Mouse (Mus musculus) small intestine, adult 2 months (tissue): Measurements from ENCODE around the gene Lgals7. TPM values are rescaled to one million over a fixed set of nuclear protein-coding genes. Genes with fewer than 3 reads are reported as not detected.

Source experiments
- H3K27ac ChIP-seq: fragments of 200-500 bp; 2 replicates; pipeline ENCODE4 v1.5.1; 2012; ENCODE audit warnings: low read depth, low read length, control low read depth, inconsistent platforms; ENCODE audit not compliant: insufficient read depth
- H3K27me3 ChIP-seq: fragments of 200-500 bp; 2 replicates; pipeline ENCODE4 v1.6.1; 2012; ENCODE audit warnings: mild to moderate bottlenecking, moderate library complexity, low read length, inconsistent platforms; ENCODE audit not compliant: control insufficient read depth, insufficient read depth
- H3K36me3 ChIP-seq: fragments of 200-500 bp; 2 replicates; pipeline ENCODE4 v1.6.1; 2012; ENCODE audit warnings: mild to moderate bottlenecking, low read length, control low read depth, inconsistent platforms; ENCODE audit not compliant: control insufficient read depth, insufficient read depth
- H3K4me1 ChIP-seq: fragments of 200-500 bp; 2 replicates; pipeline ENCODE4 v1.6.1; 2012; ENCODE audit warnings: low read length, inconsistent platforms, mixed read lengths; ENCODE audit not compliant: control insufficient read depth, insufficient read depth, insufficient read length
- H3K4me3 ChIP-seq: fragments of 200-500 bp; 2 replicates; pipeline ENCODE4 v1.5.1; 2012; ENCODE audit warnings: low read depth, mild to moderate bottlenecking, control low read depth, inconsistent platforms, low read length, moderate library complexity
- CTCF ChIP-seq: fragments of 200-500 bp; IDR thresholded peaks from 2 replicates; pipeline ENCODE4 v1.5.1; 2012; ENCODE audit warnings: low read depth, mild to moderate bottlenecking, control low read depth, inconsistent platforms, low read length, moderate library complexity, mixed read lengths; ENCODE audit not compliant: insufficient replicate concordance, insufficient read length; ENCODE audit errors: extremely low read depth
- POLR2A ChIP-seq: fragments of 200-500 bp; IDR thresholded peaks from 2 replicates; pipeline ENCODE4 v1.6.1; 2012; ENCODE audit warnings: low read depth, mild to moderate bottlenecking, control low read depth, inconsistent platforms, low read length, moderate library complexity
- WGBS: fragments of 180-500 bp; shearing (Covaris S2); methylation state at CpG from one replicate; pipeline ENCODE4 v1.1.7; 2018; 5-methylcytosine and 5-hydroxymethylcytosine counted together
- polyA plus RNA-seq: library from polyadenylated mRNA; depleted of rRNA; stranded (reverse); fragments of >200 nt; gene quantifications from 2 replicates; pipeline ENCODE4 v1.2.3, GENCODE M21; 2012

Lgals7 gene
- polyA plus RNA-seq, 1 experiment: not detected

DNA sequence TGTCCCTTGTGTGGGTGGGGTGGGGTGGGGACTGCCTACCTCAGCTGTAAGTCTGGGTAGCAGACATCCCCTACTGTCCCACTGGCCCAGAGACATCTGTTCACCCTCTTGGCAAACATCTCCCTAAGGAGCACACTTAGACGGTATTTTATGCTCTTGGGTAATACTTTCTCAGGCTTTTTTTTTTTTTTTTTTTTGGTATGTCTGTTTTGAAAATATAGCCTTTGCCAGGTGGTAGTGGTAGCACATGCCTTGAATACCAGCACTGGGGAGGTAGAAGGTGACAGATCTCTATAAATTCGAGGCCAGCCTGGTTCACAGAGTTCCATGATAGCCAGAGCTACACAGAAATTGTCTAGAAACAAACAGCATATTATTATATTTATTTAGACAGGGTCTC, 39.7 kb upstream of the Lgals7 start:
- Histone ChIP-seq H3K27me3 (no peaks in the 10 kb centered on the region), H3K36me3 (peaks cover 39% of the 10 kb centered on the region), H3K4me1 (peaks cover 31% of the 10 kb centered on the region), H3K4me3 (no peak overlapping the region), H3K27ac (no peak overlapping the region)
- 19% methylated on average over 2 of the region's 2 CpGs for WGBS
- no peak for TF ChIP-seq CTCF
- no peak for TF ChIP-seq POLR2A

DNA sequence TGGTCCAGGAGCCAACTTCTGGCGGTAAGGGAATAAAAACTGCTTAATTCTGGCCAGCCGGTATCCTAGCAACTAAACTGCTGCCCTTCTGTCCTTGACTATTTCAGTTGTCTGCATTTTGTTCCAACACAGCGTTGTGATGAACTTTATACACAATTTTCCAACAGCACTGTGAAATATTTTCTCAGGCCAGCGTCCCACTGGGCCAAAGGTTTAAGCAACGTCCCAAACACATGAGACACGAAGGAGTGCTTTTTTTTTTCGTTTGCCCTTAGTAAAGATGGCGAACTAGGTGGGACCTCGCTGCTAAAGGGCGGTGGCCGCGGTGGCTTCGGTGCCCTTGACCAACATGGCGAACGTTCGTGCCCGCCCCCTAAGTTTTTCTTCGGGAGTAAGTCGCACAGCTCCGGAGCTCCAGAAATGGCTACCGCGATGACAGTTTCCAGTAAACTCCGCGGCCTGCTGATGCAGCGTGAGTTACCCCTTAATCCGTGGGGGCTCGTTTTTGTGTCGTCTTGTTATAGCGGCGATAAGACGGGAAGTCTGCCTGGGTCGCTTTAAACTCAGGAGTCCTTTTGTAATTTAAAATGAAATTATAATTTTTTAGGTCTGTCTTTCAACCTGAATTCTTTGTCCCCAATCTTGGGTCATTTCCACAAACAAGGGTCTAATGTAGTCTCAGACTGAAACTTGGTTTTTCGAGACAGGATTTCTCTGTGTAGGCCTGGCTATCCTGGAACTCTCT, 38.5 kb upstream of the Lgals7 start, which contains the start of gene Ech1:
Gene Ech1 (plus strand): TSS at position 277 of the 745 bp plus-strand sequence.
- H3K4me1 ChIP-seq: peaks cover 30% of the 10 kb centered on the region
- under 1% methylated on average over 33 of the region's 33 CpGs for WGBS
- peak within 1 kb of the TSS; percentile 81 for H3K4me3 ChIP-seq
- H3K27ac ChIP-seq: peak within 1 kb of the TSS; percentile 97
- TF ChIP-seq CTCF: no peak
- TF ChIP-seq POLR2A: peak; percentile 86; the same call in 1 of the 2 replicates
- no peaks in the 10 kb centered on the region for H3K27me3 ChIP-seq
- H3K36me3 ChIP-seq: peaks cover 34% of the 10 kb centered on the region

DNA sequence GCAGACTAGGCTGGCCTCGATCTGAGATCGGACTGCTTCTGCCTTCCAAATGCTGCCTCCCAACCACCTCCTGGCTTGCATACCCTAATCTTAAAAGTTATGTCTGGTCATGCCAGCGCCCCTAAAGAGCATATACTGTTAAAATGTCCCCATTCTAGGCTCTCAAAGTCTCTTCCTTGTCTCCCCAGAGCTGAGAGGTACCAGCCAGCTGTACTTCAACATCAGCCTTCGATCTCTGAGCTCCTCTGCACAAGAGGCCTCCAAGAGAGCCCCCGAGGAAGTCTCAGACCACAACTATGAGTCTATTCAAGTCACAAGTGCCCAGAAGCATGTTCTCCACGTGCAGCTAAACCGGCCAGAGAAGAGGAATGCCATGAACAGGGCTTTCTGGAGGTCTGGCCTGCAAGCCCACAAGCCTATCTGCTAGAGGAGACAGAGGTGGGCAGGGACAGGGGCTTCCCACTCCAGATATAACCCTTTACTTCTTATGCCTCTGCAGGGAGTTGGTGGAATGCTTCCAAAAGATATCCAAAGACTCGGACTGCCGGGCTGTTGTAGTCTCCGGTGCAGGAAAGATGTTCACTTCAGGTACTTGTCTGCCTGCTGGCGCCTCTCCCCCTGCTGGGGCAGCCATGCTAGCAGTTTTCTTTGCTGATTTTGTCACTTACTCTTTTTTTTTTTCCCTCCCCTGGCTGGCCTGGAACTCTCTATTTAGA, 37.8 kb upstream of the Lgals7 start:
- Histone ChIP-seq H3K4me3 (peak overlapping the region; percentile 81), H3K27ac (peak overlapping the region; percentile 86), H3K4me1 (peaks cover 30% of the 10 kb centered on the region), H3K27me3 (no peaks in the 10 kb centered on the region), H3K36me3 (peaks cover 32% of the 10 kb centered on the region)
- no peak for TF ChIP-seq POLR2A
- no peak for TF ChIP-seq CTCF
- 6% methylated on average over 11 of the region's 11 CpGs for WGBS

DNA sequence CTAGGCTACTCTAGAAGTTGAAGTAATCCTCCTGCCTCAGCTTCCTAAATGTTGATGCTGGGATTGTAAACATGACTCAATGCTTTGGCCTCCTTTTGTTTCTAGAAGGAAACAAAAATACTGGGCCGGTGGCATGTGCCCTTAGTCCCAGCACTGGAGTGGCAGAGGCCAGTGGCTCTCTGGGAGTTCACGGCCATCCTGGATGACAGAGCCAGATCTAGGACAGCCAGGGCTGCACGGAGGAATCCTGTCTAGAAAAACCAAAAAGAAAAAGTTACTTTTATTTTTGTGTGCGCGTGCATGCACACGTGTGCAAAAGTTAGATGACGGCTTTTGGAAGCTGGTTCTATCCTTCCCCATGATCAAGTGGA, 37.3 kb upstream of the Lgals7 start:
- peaks cover 32% of the 10 kb centered on the region for H3K4me1 ChIP-seq
- peaks cover 30% of the 10 kb centered on the region for H3K36me3 ChIP-seq
- TF ChIP-seq CTCF (no peak), POLR2A (no peak)
- no peaks in the 10 kb centered on the region for H3K27me3 ChIP-seq
- WGBS: 78% methylated on average over 7 of the region's 7 CpGs
- peak overlapping the region; percentile 86 for H3K27ac ChIP-seq
- H3K4me3 ChIP-seq: peak overlapping the region; percentile 81; the same call in 1 of the 2 replicates

DNA sequence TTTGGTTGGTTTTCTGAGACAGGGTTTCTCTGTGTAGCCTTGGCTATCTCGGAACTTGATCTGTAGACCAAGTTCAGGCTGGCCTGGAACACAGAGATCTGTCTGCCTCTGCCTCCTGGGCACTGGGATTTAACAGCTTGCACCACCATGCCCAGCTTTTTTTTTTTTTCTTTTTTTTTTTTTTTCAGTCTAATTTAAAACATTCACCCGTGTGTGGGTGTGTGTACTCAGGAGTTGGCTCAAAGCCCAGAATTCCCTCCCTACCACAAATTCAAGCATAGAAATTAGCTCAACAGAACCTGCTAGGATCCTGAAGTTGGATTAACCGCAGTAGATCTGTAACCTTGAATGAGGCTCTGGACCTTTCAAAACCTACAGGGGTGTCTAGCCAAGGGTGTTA, 36.3 kb upstream of the Lgals7 start:
- 27% methylated on average over 3 of the region's 3 CpGs for WGBS

DNA sequence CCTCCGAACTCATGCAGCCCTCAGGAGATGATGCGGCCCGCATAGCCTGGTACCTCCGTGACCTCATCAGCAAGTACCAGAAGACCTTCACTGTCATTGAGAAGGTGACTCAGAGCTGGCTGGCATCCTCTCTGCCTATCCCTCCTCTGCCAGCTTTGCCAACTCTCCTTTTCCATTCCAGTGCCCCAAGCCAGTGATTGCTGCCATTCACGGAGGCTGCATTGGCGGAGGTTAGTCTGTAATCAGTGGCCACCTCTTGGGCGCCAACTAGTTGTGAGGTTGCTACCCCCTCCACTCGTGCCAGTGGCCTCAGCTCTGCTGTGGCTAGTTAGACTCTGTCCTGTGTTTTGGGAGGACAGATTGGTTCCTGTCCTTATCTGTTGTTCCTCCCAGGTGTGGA, 33.8 kb upstream of the Lgals7 start:
- Histone ChIP-seq H3K36me3 (peaks cover 16% of the 10 kb centered on the region), H3K27ac (no peak overlapping the region), H3K27me3 (no peaks in the 10 kb centered on the region), H3K4me1 (peaks cover 26% of the 10 kb centered on the region), H3K4me3 (no peak overlapping the region)
- WGBS: 82% methylated on average over 8 of the region's 8 CpGs
- TF ChIP-seq POLR2A: no peak

More for the DNA sequence above, 36.3 kb upstream of the Lgals7 start:
- Histone ChIP-seq H3K4me1 (peaks cover 33% of the 10 kb centered on the region), H3K27me3 (no peaks in the 10 kb centered on the region), H3K36me3 (peaks cover 23% of the 10 kb centered on the region), H3K27ac (no peak overlapping the region), H3K4me3 (no peak overlapping the region)
- TF ChIP-seq POLR2A: no peak
- TF ChIP-seq CTCF: no peak

DNA sequence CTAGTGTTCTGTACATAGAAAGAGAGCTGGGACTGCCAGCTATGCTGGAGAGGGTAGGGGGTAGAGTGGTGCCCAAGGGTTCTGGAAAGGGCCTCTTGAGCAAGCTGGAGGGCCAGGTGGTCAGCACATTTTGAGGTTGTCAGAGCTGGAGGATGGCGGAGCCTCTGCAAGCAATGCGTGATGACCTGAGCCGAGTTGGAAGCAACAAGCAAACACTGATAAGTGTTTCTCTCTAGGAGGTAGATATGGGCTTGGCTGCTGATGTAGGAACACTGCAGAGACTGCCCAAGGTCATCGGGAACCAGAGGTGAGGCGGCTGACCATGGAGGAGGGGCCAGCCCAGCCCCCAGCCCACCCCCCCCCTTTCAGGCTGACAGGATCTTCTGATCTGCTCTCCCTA, 32.7 kb upstream of the Lgals7 start:
- no peaks in the 10 kb centered on the region for H3K27me3 ChIP-seq
- WGBS: 31% methylated on average over 5 of the region's 5 CpGs
- peaks cover 21% of the 10 kb centered on the region for H3K36me3 ChIP-seq
- peak overlapping the region; percentile 99 for H3K27ac ChIP-seq
- peaks cover 26% of the 10 kb centered on the region for H3K4me1 ChIP-seq
- peak overlapping the region; percentile 47 for H3K4me3 ChIP-seq
- TF ChIP-seq POLR2A (no peak), CTCF (no peak)
